Mouse (Mus musculus) olfactory bulb, adult 2 months (tissue): ENCODE results near the gene Tent4b.

ENCODE experiments used
- CTCF ChIP-seq: fragments of 200-500 bp; IDR thresholded peaks from 2 replicates; pipeline ENCODE4 v1.5.1; 2012; ENCODE audit warnings: low read depth, mild to moderate bottlenecking, low read length, moderate library complexity; ENCODE audit not compliant: insufficient read depth
- POLR2A ChIP-seq: fragments of 200-500 bp; IDR thresholded peaks from 2 replicates; pipeline ENCODE4 v1.6.1; 2012; ENCODE audit warnings: mild to moderate bottlenecking, low read depth, low read length, moderate library complexity; ENCODE audit not compliant: insufficient read depth

- TF ChIP-seq POLR2A (no peak), CTCF (no peak)
These were observed 107.5 kb downstream of the Tent4b start for GRCm38 (mm10) chr8:88306511-88306910.
